Mouse (Mus musculus) kidney, embryonic 14.5 days (tissue): ENCODE measurements around the gene Nacc1. TPM values are rescaled to one million over a fixed set of nuclear protein-coding genes. Genes with fewer than 3 reads are reported as not detected.
A peak's percentile ranks its signal among the peaks of the same experiment; 100 is the strongest.

ENCODE experiments used
- ATAC-seq: fragments of 200-750 bp; cut with Nextera tagmentation; 2 replicates; pipeline ENCODE4 v1.8.0; 2017; ENCODE audit warnings: moderate number of reproducible peaks, mild to moderate bottlenecking, moderate TSS enrichment, moderate library complexity; ENCODE audit not compliant: low FRiP score, low TSS enrichment
- H3K27ac ChIP-seq: fragments of 300-500 bp; sonication (generic); 2 replicates; pipeline ENCODE4 v1.5.1; 2014; ENCODE audit warnings: low read depth, mild to moderate bottlenecking, low read length, moderate library complexity, mixed read lengths
- H3K27me3 ChIP-seq: fragments of 300-500 bp; sonication (generic); 2 replicates; pipeline ENCODE4 v1.6.1; 2014; ENCODE audit warnings: mild to moderate bottlenecking, low read length; ENCODE audit not compliant: control insufficient read depth, insufficient read depth
- H3K36me3 ChIP-seq: fragments of 300-500 bp; sonication (generic); 2 replicates; pipeline ENCODE4 v1.6.1; 2014; ENCODE audit warnings: low read length, mixed read lengths; ENCODE audit not compliant: control insufficient read depth, insufficient read depth
- H3K4me1 ChIP-seq: fragments of 300-500 bp; sonication (generic); 2 replicates; pipeline ENCODE4 v1.6.1; 2014; ENCODE audit warnings: low read length, mixed read lengths; ENCODE audit not compliant: control insufficient read depth, insufficient read depth
- H3K4me2 ChIP-seq: fragments of 300-500 bp; sonication (generic); replicated peaks from 2 replicates; pipeline ENCODE4 v1.6.1; 2014; ENCODE audit warnings: low read depth, mild to moderate bottlenecking, low read length
- H3K4me3 ChIP-seq: fragments of 300-500 bp; sonication (generic); 2 replicates; pipeline ENCODE4 v1.5.1; 2014; ENCODE audit warnings: mild to moderate bottlenecking, low read length
- H3K9ac ChIP-seq: fragments of 300-500 bp; sonication (generic); 2 replicates; pipeline ENCODE4 v1.6.1; 2014; ENCODE audit warnings: low read depth, mild to moderate bottlenecking, low read length, moderate library complexity
- H3K9me3 ChIP-seq: fragments of 300-500 bp; sonication (generic); 2 replicates; pipeline ENCODE4 v1.6.1; 2016; ENCODE audit warnings: low read length; ENCODE audit not compliant: control insufficient read depth
- WGBS: fragments of 180-500 bp; shearing (Covaris S2); extraction: QIAGEN DNeasy Blood & Tissue Kit; methylation state at CpG from one replicate; pipeline ENCODE4 v1.1.7; 2014; 5-methylcytosine and 5-hydroxymethylcytosine counted together
- polyA plus RNA-seq: library from polyadenylated mRNA; unstranded; fragments of >200 nt; fragmentation: Nextera tagmentation; extraction: Ambion mirVana; gene quantifications from 2 replicates; pipeline ENCODE4 v1.2.1, GENCODE M21; 2014

Gene Nacc1
- polyA plus RNA-seq, 1 experiment from 2014 or later = 33.1 TPM

DNA sequence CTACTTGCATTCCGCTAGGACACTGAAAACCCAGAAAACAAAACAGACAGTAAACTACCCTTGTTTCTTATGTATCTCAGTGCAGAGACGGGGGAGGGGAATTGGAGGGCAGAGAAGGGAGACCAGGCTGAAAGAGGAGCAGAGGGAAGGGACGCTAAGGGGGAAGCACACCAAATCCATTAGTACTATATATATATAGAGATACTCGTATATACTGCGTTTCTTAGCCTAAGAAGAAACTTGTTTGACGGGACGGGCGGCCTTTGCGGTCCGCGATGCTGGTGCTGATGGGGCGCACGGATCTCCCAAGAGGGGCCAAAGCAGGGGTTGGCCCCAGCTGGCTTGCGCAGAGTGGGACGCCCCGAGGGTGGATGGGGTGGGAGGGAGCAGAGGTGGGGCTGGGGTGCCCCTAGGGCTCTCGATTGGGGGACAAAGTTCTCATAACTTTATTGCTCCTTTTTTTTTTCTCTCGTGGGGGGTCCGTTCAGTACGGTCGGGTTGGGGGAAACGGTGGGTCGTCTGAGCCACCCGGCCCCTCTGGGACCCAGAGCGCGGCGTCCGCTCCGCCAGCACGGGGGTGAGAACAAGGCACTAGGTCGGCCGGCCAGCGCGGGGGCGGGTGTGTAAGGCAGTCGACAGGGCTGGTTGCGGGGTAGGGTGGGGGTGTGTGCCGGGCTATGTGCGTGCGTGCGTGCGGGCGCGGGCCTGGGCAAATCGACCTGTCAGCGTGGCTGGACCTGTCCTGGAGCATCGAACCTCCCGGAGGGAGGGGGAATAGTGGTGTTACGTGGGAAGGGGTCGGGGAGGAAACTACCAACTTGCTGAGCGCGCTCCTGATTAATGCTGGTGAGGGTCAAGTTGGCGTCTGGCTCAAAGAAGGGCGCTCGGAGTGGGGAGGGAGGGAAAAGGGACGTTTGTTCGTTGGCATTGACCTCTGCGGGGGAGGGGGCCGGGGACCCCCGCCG lies 17.5 kb upstream of the Nacc1 start:
- Histone ChIP-seq H3K9me3 (no peaks in the 10 kb centered on the region), H3K36me3 (no peaks in the 10 kb centered on the region), H3K27me3 (peaks cover 75% of the 10 kb centered on the region), H3K9ac (peak overlapping the region; percentile 1; the same call in 1 of the 2 replicates), H3K4me1 (peaks cover 43% of the 10 kb centered on the region), H3K4me3 (peak overlapping the region; percentile 28), H3K27ac (no peak overlapping the region), H3K4me2 (peak overlapping the region; percentile 36)
- 3% methylated on average over 59 of the region's 61 CpGs for WGBS
- ATAC-seq = no peak

GRCm38 (mm10) chr8:84704356-84704755 lies 16.7 kb upstream of the Nacc1 start:
- Histone ChIP-seq H3K4me3 (peak overlapping the region; percentile 28), H3K9ac (peak overlapping the region; percentile 34; the same call in 1 of the 2 replicates)

DNA sequence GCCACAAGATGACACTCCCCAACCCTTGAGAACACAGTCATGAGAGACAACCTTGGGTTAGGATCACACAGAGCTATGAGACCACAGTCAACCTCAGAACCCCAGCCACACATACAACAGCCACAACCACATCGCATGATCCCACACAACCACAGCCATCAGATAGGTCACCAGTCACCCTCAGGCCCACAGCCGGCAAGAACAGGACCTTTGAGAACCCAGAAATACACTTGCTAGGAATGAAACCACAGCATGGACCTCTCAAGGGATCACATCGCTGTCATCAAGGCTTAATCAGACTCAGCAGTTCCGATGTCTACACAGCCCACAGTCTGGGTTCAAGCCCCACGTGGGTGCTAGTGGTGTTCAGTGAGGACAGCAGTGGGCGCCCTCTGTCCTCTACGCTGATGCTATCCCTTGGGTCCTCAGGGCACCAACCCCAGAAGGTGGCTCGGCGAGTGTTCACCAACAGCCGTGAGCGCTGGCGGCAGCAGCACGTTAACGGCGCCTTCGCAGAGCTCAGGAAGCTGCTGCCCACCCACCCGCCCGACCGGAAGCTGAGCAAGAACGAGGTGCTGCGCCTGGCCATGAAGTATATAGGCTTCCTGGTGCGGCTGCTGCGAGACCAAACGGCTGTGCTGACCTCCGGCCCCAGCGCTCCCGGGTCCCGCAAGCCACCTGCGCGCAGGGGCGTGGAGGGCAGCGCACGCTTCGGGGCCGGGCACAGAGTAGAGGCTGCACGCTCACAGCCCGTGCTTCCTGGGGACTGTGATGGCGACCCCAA lies 16.0 kb upstream of the Nacc1 start:
- peaks cover 71% of the 10 kb centered on the region for H3K27me3 ChIP-seq
- no peak for ATAC-seq
- peak overlapping the region; percentile 42 for H3K4me2 ChIP-seq

More at GRCm38 (mm10) chr8:84704356-84704755, 16.7 kb upstream of the Nacc1 start:
- Histone ChIP-seq H3K36me3 (peaks cover 3% of the 10 kb centered on the region), H3K4me1 (peaks cover 43% of the 10 kb centered on the region), H3K4me2 (peak overlapping the region; percentile 42), H3K27me3 (peaks cover 75% of the 10 kb centered on the region), H3K9me3 (no peaks in the 10 kb centered on the region), H3K27ac (no peak overlapping the region)
- 0 out of 2 replicates have a peak, but pooled peaks have one; percentile 21 for ATAC-seq
- 1% methylated on average over 16 of the region's 16 CpGs for WGBS

DNA sequence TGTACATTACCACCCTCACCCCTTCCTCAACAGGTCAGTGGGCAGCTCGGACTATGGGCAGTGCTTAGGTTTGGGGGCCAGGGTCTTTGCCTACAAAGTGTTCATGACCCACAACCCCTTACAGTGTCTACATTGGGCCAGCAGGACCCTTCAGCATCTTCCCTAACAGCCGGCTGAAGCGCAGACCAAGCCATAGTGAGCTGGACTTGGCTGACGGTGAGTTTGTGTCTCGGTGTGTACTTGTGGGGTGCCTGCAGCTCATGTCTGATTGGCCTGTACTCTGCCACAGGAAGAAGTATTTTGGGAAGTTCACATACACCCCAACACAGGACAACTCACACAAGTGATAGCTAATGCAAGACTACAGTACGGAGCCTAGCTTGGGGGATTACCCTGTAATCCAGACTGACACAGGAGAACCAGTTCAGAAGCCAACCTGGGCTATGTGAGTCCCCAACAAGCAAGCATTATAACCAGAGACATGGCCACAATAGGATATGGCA lies 15.4 kb upstream of the Nacc1 start:
- WGBS = 79% methylated on average over 6 of the region's 6 CpGs
- H3K27ac ChIP-seq = no peak overlapping the region
- peaks cover 64% of the 10 kb centered on the region for H3K27me3 ChIP-seq
- ATAC-seq = no peak
- H3K9ac ChIP-seq = no peak overlapping the region
- H3K4me3 ChIP-seq = no peak overlapping the region; the same call in 1 of the 2 replicates
- H3K4me1 ChIP-seq = peaks cover 39% of the 10 kb centered on the region
- peak overlapping the region; percentile 17; the same call in 1 of the 2 replicates for H3K4me2 ChIP-seq
- H3K36me3 ChIP-seq = peaks cover 17% of the 10 kb centered on the region
- H3K9me3 ChIP-seq = no peaks in the 10 kb centered on the region

More for the DNA sequence above, 16.0 kb upstream of the Nacc1 start:
- peaks cover 10% of the 10 kb centered on the region for H3K36me3 ChIP-seq
- peaks cover 43% of the 10 kb centered on the region for H3K4me1 ChIP-seq
- no peaks in the 10 kb centered on the region for H3K9me3 ChIP-seq
- no peak overlapping the region for H3K27ac ChIP-seq
- H3K4me3 ChIP-seq = peak overlapping the region; percentile 28
- 7% methylated on average over 38 of the region's 38 CpGs for WGBS
- H3K9ac ChIP-seq = peak overlapping the region; percentile 34

GRCm38 (mm10) chr8:84702561-84702960 lies 14.9 kb upstream of the Nacc1 start:
- H3K36me3 ChIP-seq = peaks cover 21% of the 10 kb centered on the region
- H3K9me3 ChIP-seq = no peaks in the 10 kb centered on the region
- 70% methylated on average over 9 of the region's 9 CpGs for WGBS
- H3K9ac ChIP-seq = no peak overlapping the region
- peaks cover 34% of the 10 kb centered on the region for H3K4me1 ChIP-seq
- no peak for ATAC-seq
- peak overlapping the region; percentile 27; the same call in 1 of the 2 replicates for H3K4me3 ChIP-seq
- H3K27ac ChIP-seq = no peak overlapping the region
- peak overlapping the region; percentile 24 for H3K4me2 ChIP-seq
- peaks cover 60% of the 10 kb centered on the region for H3K27me3 ChIP-seq

- H3K27me3 ChIP-seq = peaks cover 47% of the 10 kb centered on the region
- no peaks in the 10 kb centered on the region for H3K9me3 ChIP-seq
- 8% methylated on average over 34 of the region's 34 CpGs for WGBS
- peak within 1 kb of the TSS; percentile 48; the same call in 1 of the 2 replicates for H3K27ac ChIP-seq
- H3K36me3 ChIP-seq = peaks cover 33% of the 10 kb centered on the region
- peak within 1 kb of the TSS; percentile 27 for H3K4me3 ChIP-seq
- peak within 1 kb of the TSS; percentile 31; the same call in 1 of the 2 replicates for H3K9ac ChIP-seq
- H3K4me1 ChIP-seq = peaks cover 24% of the 10 kb centered on the region
- H3K4me2 ChIP-seq = peak within 1 kb of the TSS; percentile 24
- peak; percentile 28 for ATAC-seq
These were observed 13.6 kb upstream of the Nacc1 start, which contains the start of gene Lyl1 for GRCm38 (mm10) chr8:84700941-84701911. Gene Lyl1 (plus strand): TSS chr8:84701457.

DNA sequence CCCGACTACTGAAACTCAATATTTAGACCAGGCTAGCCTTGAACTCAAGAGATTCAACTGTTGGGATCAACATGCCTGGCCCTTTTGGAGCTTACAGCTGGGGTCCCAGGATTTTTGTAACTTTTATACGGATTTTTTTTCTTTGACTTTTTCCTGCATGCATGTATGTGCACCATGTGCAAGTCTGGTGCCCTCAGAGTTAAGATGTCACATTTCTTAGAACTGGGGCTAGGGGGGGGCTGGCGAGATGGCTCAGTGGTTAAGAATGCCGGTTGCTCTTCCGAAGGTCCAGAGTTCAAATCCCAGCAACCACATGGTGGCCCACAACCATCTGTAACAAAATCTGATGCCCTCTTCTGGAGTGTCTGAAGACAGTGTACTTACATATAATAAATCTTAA lies 12.9 kb upstream of the Nacc1 start:
- H3K9me3 ChIP-seq = no peaks in the 10 kb centered on the region
- peaks cover 38% of the 10 kb centered on the region for H3K36me3 ChIP-seq
- H3K27me3 ChIP-seq = peaks cover 42% of the 10 kb centered on the region
- no peak overlapping the region for H3K4me3 ChIP-seq
- H3K4me2 ChIP-seq = no peak overlapping the region
- WGBS = 81% methylated on average over 5 of the region's 5 CpGs
- ATAC-seq = no peak
- peak overlapping the region; percentile 48; the same call in 1 of the 2 replicates for H3K27ac ChIP-seq
- no peak overlapping the region for H3K9ac ChIP-seq
- H3K4me1 ChIP-seq = peaks cover 22% of the 10 kb centered on the region
